Mouse (Mus musculus) left cerebral cortex, adult 18-20 months (tissue): ENCODE measurements around the gene Hipk2. TPM values are rescaled to one million over a fixed set of nuclear protein-coding genes. Genes with fewer than 3 reads are reported as not detected.
"Not testable (repeated sequence)": the region's sequence is repeated elsewhere in the genome, so short reads cannot be mapped to it uniquely, and the experiment has no call there.

Experiments used
- DNase-seq, 2 experiments: peaks; one replicate each; pipeline ENCODE4 v3.0.0; 2021 to 2022; ENCODE audit warnings: low spot score in 2 of 2, mixed read lengths in 1 of 2
- total RNA-seq, 2 experiments: library from RNA; stranded (reverse); gene quantifications; 2 replicates each; pipeline ENCODE4 v1.2.3; 2021

Gene Hipk2
- total RNA-seq, 2 experiments from 2014 or later: 45.5 to 48.7 TPM

DNA sequence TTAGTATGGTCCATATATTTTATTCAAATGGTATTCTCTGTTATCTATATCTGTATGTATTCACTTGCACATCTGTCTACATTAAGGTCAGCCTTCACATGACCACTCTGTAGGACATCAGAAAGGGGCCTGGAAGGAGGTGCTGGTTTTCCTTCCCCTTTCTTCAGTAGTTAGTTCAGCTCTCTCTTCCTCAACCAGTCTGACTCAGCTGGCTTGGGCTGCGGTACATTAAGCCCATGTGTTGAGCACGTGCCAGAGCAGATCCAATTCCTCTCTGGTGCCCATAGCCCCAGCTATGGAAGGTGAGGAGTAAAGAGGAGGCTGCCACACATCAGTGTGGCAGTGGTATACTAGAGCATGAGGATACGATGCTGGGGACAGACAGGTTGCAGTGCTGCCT is 165.5 kb downstream of the Hipk2 start:
- DNase-seq: no peak

- no peak for DNase-seq
These were observed 171.5 kb downstream of the Hipk2 start for GRCm38 (mm10) chr6:38704264-38704984.

DNA sequence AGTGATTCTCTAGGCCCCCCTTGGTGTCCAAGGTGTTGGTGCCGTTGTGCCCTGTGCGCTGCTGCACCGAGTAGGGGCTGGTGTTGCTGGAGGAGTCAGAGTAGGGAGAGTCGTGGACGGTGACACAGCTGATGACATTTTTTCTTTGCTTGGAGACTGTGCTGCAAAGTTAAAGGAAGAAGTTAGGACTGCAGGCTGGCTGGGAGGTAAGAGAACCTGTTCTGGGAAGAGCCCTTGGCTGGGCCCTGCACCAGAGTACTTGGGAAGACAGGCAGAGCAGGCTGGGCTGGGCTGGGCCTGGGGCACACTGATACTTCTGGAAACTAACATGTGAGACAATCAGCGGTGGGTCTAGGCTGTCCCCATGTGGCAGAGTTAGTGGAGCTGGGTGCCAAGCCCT is 172.4 kb downstream of the Hipk2 start:
- DNase-seq: no peak

GRCm38 (mm10) chr6:38702810-38703399 is 173.1 kb downstream of the Hipk2 start:
- no peak for DNase-seq

GRCm38 (mm10) chr6:38701421-38701820 is 174.5 kb downstream of the Hipk2 start:
- no peak for DNase-seq

DNA sequence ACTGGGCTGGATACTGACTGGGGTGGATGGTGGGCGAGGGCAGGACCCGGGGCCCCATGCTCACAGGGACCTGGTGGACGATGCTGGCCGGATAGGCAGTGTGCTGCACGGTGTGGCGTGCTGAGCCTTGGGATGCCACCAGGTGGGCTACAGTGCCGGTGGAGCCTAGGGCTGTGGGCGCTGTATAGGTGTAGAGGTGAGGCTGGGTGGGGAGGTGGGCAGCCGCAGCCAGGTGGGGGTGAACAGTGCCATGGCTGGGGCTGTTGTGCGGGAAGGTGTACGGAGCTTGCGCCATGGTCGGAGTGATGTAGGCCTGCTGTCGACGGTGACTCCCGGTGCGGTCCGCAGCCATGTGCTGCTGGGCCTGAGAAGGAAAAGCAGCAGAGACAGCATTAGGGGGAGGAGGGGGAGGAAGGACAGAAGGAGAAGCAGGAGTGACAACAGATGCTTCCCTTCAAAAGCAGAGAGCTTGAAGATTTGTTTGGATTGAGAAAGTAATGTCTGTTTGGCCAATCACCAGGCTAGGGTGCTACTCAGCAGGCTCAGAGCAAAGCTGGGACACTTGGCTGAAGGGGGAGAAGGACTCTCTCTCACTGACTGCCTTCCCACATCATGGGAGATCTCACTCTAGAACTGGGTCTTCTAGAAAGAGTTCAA is 177.6 kb downstream of the Hipk2 start:
- DNase-seq: no peak

GRCm38 (mm10) chr6:38696570-38696969 is 179.4 kb downstream of the Hipk2 start:
- peak; percentile 41 to 51 for DNase-seq

DNA sequence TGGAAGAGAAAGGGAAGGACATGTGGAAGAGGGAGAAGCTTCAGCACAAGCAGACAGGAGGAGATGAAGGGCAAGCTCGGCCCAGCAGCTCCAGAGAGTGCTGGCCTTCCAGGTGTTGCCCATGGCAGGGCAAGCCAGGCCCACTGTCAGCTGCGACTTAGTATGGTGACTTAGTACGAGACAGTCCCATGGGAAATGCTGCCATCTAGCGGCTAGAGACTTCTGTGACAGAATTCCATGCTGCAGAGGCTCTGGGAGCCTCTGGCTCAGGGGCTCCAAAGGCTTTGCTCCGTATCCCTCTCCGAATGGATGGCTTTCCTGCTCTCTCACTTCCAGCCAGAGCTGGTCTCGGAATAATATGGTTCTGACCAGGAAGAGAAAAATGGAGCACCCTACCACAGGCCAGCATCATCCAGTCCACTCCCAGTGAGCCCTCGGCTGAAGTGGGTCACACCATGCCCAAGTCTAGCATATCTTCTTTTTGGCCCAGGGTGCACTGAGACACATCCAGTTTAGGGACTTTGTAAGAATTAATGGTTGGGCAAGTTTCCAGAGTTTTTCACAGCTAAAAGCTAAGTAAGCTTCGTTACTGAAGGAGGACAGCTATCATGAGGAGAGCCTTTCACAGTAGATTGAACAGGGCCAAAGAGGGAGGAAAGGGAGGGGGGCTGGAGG is 180.4 kb downstream of the Hipk2 start:
- DNase-seq: peak; percentile 86 to 93

- DNase-seq: no peak
These were observed 183.4 kb downstream of the Hipk2 start for GRCm38 (mm10) chr6:38692556-38692955.

DNA sequence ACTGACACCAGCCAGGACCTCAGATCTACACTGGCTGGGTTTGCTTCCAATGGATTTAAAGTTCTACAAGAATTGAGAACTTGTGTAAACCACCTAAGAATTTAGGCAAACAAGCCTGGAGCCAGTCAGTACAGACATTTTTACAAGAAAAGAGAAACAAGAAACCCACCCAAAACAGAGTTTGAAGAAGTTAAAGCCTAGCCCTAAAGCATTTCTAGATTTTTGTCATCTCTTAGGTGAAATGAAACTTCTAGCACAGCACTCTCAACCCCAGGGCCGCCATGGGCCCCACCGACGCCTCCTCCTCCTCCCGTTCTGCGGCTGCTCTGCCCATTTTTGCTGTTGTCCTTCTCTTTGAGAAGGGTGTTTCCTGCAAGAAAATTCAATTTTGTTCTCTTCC is 184.9 kb downstream of the Hipk2 start:
- DNase-seq: no peak

GRCm38 (mm10) chr6:38690615-38691014 is 185.3 kb downstream of the Hipk2 start:
- DNase-seq: no peak

DNA sequence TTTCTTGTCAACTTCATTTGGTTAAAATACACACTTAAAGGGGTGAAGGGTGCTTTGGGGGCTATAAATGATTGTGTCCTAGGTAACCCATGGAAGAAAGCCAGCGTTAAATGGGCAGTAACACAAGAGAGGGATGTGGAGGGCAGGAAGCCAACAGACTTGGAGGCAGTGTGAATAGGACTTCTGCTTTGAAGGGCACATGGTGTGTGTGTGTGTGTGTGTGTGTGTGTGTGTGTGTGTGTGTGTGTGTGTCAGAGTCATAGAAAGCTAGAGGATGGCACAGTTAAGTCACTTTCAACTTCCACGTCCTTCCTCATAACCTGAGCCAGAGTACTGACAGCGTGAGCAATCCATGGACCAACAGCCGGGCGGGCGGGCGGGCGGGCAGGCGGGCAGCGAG is 187.1 kb downstream of the Hipk2 start:
- no peak for DNase-seq

GRCm38 (mm10) chr6:38687216-38687615 is 188.7 kb downstream of the Hipk2 start:
- DNase-seq: peak; percentile 53 to 63

- DNase-seq: no peak
These were observed 193.4 kb downstream of the Hipk2 start for GRCm38 (mm10) chr6:38682532-38682931.

DNA sequence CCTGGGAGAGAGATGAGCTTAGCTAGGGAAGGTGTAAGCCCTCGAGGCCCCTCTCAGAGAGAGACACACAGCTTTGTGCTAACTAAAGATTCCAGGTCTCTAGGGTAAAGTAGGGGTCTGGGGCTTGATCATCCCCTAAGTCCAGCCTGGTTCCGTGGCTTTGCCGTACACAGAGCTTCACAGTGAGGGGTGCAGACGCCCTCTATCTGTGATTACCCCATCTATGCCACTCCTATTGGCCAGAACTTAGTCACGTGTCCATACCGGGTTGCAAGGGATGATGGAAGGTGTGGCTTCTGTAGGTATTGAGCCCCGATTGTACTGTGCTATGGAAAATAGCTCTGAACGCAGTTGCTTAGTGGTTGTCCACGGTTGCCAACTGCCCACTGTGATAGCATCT is 198.3 kb downstream of the Hipk2 start:
- DNase-seq: no peak

DNA sequence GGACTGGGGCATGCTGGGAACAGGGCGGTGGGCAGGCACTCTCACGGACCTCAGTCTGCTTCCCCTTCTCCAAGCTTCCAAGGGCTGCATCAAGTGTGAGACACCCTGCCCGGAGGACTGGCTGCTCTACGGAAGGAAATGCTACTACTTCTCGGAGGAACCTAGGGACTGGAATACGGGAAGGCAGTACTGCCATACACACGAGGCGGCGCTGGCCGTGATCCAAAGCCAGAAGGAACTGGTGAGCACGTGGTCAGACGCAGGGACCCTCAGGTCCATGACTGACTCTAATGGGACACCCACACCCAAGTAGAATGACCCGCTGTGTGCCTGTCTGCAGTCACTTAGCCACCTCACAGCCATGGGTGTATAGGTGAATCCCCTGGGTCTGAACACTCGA is 199.2 kb downstream of the Hipk2 start:
- DNase-seq: no peak

GRCm38 (mm10) chr6:38676217-38676616 is 199.7 kb downstream of the Hipk2 start:
- no peak for DNase-seq

DNA sequence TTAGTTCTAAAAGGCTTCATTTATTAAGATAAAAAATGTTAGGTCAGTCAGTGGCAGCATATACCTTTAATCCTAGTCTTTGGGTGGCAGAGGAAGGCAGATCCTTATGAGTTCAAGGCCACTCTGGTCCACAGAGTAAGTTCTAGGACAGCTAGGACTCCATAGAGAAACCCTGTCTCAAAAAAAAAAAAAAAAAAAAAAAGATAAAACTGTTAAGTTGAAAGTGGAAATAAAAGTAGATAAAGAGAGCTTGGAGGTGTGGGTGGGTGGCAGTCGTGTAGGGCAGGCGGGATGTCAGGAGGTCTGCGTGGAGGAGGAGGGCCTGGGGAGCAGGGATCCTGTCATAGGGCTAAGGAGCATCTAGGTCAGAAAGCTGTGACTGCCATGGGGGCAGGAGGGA is 204.0 kb downstream of the Hipk2 start:
- DNase-seq: no peak

GRCm38 (mm10) chr6:38671270-38671669 is 204.7 kb downstream of the Hipk2 start:
- DNase-seq: no peak

- DNase-seq: not testable (repeated sequence)
These were observed 205.5 kb downstream of the Hipk2 start for GRCm38 (mm10) chr6:38670488-38670887.

DNA sequence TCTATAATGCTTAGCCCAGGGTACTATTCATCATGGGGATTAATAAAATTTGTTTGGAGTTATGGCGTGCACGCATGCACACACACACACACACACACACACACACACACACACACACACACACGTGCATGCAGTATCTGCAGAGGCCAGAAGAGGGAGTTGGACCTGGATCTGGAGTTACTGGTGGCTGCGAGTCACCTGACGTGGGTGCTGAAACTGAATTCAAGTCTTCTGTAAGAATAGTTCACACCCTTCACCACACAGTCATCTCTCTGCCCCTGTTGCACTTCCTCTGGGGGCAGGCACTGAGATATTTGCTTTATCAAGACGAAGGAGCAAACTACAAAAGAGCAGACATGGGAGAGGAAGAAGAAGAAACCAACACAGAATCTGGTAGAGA is 206.4 kb downstream of the Hipk2 start:
- DNase-seq: no peak
